Mouse (Mus musculus): ENCODE measurements around the gene Insrr. TPM values are rescaled to one million over a fixed set of nuclear protein-coding genes. Genes with fewer than 3 reads are reported as not detected.
A peak's percentile ranks its signal among the peaks of the same experiment; 100 is the strongest.
"Not testable (repeated sequence)": the region's sequence is repeated elsewhere in the genome, so short reads cannot be mapped to it uniquely, and the experiment has no call there.

Insrr gene
- total RNA-seq, 4 experiments from 2014 or later: not detected

GRCm38 (mm10) chr3:87778283-87778682 lies 18.5 kb upstream of the Insrr start:
- DNase-seq (ENCODE audit: low spot score): no peak

- no peak for DNase-seq (ENCODE audit: low spot score)
Measured at GRCm38 (mm10) chr3:87779086-87779485, 17.7 kb upstream of the Insrr start.

DNA sequence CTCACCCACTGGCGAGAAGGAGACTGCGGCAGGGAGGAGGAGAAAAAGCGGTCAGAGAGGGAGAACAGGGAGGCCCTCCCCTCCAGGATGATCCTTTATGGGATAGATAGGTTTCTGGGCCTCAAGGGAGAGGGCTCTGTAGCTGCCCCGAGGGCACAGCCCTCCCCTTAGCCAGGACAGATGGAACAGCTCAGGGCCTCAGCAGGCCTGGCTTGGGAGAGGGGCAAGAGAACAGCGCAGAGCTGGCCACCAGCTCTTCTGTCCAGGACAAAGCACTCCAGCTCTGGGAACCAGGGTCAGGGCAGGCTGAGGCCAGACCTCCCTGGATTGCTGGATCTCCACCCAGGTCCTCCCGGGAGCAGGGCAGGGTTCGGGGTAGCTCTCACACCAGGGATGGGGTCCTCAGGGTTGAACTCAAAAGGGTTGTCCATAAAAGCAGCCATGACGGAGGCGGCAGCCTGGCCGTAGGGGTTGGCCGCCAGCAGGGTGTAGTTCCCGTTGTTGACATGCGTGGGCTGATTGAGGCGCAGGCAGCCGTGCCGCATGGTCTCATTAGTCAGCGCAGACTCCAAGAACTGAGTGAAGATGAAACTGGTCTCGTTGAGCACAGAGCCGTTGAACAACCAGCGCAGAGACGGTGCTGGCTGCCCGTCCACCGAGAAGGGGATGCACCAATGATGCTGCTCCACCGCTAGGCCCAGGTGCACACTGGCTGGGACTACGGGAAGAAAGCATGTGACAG lies 13.3 kb upstream of the Insrr start:
- no peak for DNase-seq (ENCODE audit: low spot score)

GRCm38 (mm10) chr3:87785156-87785555 lies 11.6 kb upstream of the Insrr start:
- no peak for DNase-seq (ENCODE audit: low spot score)

DNA sequence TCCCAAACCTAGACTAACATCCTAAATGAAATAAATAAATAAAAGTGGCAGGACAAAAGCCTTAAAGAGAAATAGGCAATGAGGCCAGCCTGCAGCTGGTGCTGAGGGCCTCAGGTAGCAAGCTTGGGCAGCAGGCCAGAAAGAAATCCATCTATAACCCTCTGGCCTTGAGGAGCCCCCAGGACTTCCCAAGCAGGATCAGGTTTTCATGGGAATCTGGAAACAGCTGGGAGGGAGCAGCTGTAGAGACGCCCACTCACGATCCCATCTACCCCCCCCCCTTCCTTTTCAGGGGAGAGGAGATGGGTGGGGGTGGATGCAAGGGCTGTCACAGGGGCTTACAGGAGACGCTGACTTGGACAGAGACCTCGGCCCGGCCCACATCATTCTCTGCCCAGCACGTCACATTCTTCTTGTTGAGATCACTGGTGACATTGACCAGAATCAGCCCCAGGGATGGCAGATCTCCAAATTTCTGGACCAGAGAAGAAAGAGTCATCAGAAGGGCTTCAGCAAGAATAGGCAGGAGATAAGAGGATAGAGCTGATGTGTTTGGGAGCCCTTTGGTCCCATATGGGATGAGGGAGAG lies 11.0 kb upstream of the Insrr start:
- DNase-seq (ENCODE audit: low spot score): no peak

DNA sequence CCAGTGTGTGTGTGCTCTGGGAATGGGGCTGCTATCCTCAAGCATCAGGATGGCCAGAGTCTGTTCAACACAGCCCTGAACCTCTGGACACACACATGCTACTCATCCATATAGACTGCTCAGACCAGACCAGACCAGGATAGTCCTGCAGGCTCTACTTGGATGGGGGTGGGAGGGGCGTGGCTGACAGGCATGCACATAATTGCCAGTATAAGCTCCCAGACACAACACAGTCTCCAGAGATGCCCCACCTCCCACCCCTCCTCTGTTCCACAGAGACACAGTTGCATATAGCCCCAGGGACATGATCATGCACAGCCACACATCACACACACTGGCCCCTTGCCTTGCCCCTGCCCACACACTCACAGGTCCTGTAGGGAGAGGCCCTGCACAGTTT lies 7.5 kb upstream of the Insrr start:
- DNase-seq (ENCODE audit: low spot score): no peak

DNA sequence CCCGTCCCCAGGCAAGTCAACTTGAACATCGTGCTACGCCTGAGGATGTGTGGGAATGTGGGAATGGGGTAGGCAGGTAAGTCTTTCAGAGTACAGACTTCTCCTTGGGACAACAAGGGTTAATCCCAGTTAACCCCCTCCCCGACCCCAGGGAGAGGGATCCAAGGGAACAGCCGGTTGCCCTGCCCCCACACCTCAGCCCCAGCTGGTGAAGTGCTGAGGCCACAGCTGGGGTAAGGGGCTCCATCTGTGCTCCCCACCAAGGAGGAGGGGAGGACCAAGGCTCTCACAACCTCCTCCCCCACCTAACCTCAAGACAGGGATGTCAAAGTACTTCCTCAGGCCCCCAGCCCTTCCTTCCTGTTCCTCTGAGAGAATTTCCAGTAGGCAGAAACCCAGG lies 7.0 kb upstream of the Insrr start:
- no peak for DNase-seq (ENCODE audit: low spot score)

GRCm38 (mm10) chr3:87794922-87795325 lies 1.8 kb upstream of the Insrr start, which contains the start of gene Ntrk1:
Gene Ntrk1, minus strand, starts transcription at chr3:87795162.
- no peak for DNase-seq (ENCODE audit: low spot score)

DNA sequence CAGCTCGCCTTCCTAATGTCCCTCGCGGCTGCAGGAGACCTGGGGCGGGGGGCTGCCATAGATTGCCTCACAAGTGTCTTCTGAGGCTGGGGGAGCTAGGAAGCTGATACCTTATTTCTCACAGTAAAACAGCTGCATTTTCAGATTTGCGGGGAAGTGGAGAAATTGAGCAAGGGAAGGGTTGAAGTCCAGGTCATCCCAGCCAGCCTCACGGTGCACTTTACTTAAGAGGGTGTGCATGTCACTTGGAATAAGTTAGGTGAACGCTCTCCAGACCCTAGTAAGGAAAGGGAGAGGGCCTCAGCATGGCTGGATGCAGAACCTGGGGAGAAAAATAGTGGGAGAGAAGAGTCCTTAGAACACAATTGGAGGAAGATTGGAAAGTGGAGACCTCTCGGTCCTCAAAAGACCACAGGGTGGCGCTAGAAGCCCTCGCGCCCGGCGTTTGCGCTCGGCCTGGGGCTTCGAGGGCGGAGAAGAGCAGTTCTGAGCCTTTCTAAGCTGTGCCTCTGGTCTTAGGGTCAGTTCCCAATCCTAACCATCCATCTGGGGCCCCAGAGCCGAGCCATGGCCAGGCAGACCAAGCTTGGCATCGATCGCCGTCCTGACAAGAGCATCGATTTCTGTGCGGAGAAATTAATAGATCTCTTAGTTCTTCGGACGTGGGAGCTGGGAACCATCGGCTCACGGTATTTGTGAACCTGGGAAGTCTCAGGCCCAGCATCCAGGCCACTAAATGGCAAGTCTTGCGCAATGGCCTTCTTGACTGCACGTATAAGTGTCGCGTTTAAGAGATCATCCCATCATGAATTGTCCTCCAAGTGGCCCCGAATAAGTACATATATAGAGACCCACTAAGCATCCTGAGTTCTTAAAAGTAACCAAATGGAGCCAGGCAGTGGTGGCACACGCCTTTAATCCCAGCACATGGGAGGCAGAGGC lies 1.1 kb upstream of the Insrr start:
- DNase-seq (ENCODE audit: low spot score): peak; percentile 51

- DNase-seq (ENCODE audit: low spot score): no peak
Measured at GRCm38 (mm10) chr3:87801681-87802080, 4.9 kb downstream of the Insrr start.

DNA sequence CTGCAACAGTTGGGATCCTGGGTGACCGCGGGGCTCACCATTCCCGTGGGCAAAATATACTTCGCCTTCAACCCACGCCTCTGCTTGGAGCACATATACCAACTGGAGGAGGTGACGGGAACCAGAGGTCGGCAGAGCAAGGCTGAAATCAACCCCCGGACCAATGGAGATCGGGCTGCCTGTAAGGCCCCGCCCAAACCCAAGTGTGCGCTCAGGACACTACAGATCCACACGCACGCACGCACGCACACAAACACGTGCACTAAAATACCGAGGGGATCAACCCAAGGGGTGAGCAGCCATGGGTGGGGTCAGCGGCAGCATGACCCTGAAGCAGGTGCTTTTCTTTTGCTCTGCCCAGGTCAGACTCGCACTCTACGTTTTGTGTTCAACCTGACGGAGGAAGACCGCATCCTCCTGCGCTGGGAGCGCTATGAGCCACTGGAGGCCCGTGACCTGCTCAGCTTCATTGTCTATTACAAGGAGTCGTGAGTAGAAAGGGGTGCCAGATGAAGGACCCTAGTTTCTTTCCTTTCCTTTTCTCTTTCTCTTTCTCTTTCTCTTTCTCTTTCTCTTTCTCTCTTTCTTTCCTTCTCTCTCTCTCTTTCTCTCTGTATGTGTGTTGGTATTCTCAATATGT lies 7.4 kb downstream of the Insrr start:
- DNase-seq (ENCODE audit: low spot score): no peak

DNA sequence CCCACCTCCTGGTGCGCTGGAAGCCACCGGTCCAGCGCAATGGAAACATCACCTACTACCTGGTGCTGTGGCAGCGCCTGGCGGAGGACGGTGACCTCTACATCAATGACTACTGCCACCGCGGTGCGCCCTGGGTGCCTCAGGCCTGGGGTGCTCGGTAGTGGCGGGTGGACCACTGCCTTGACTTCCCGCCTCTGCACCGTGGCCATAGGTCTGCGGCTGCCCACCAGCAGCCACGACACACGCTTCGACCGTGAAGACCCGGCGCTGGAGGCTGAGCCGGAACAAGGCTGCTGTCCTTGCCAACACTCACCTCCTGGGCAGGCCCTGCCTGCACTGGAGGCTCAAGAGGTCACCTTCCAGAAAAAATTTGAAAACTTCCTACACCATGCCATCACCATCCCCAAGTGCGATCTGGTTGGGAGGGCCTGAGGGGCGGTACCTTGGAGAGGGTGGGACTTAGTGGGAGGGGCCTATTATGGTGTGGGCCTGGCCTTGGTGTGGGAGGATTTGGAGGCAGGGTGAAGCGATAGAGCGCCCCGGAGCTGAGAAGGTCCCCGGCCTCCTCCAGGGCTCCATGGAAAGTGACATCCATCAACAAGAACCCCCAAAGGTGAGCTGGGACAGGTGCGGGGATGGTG lies 12.7 kb downstream of the Insrr start:
- DNase-seq (ENCODE audit: low spot score): no peak

GRCm38 (mm10) chr3:87811297-87811696 lies 14.5 kb downstream of the Insrr start:
- no peak for DNase-seq (ENCODE audit: low spot score)

- DNase-seq (ENCODE audit: low spot score): no peak
Measured at GRCm38 (mm10) chr3:87812413-87812812, 15.7 kb downstream of the Insrr start.

- DNase-seq (ENCODE audit: low spot score): no peak
Measured at GRCm38 (mm10) chr3:87812873-87813272, 16.1 kb downstream of the Insrr start.

DNA sequence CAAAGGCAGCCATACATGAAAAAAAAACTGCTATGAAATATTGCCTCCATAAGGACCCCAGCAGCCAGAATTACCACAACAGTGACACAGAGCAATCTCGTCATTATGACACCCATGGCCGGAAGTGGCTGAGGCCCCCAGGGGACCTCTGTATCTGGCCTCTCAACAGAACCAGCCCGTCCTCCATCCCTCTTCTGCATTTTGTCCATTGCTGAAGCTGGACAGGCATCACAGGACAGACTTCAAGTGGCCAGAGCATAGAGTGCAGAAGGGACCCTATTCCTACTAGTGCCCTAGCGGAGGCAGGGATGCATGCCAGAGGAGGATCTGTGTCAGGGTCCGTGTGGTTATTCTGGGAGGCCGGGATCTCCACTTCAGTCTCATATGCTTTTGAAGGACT lies 19.4 kb downstream of the Insrr start:
- no peak for DNase-seq (ENCODE audit: low spot score)

- peak; percentile 80 for DNase-seq (ENCODE audit: low spot score)
Measured at GRCm38 (mm10) chr3:87816646-87817093, 19.9 kb downstream of the Insrr start.

DNA sequence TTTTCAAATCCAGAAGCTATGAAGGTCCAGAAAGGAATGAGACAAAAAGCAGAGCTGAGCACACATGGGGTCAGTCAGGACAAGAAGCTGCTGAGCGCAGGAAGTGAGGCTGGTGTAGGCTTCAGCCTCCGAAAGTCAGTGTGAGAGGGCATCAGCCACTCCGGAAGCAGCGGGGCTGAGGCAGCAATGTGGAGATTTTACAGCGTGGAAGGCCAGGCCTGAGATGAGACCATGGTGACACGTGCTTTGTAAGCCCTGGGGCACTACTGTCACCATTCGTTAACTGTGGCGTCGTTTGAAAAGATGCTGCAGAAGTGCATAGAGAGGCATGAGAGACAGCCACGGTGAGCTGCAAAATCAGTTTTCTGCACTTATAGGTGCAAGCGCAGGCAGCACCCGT lies 21.5 kb downstream of the Insrr start:
- no peak for DNase-seq (ENCODE audit: low spot score)

GRCm38 (mm10) chr3:87824206-87824605 lies 27.5 kb downstream of the Insrr start, which contains the start of gene Pear1:
Gene Pear1, minus strand, starts transcription at chr3:87824306.
- not testable (repeated sequence) for DNase-seq (ENCODE audit: low spot score)

- DNase-seq (ENCODE audit: low spot score): no peak
Measured at GRCm38 (mm10) chr3:87828435-87828834, 31.7 kb downstream of the Insrr start.

- DNase-seq (ENCODE audit: low spot score): no peak
Measured at GRCm38 (mm10) chr3:87829025-87829424, 32.3 kb downstream of the Insrr start.
